Mouse (Mus musculus) forebrain, embryonic 11.5 days (tissue): ENCODE measurements around the gene 3110082I17Rik. TPM values are rescaled to one million over a fixed set of nuclear protein-coding genes. Genes with fewer than 3 reads are reported as not detected.
"Not testable (repeated sequence)": the region's sequence is repeated elsewhere in the genome, so short reads cannot be mapped to it uniquely, and the experiment has no call there.

ENCODE experiments used
- ATAC-seq: fragments of 200-750 bp; cut with Nextera tagmentation; replicated peaks from 2 replicates; pipeline ENCODE4 v1.8.0; 2017; ENCODE audit warnings: moderate TSS enrichment; ENCODE audit not compliant: low FRiP score
- DNase-seq: peaks from one replicate; pipeline ENCODE4 v3.0.0-alpha.2; 2017; ENCODE audit warnings: low spot score
- H3K27ac ChIP-seq: fragments of 300-500 bp; sonication (generic); 2 replicates; pipeline ENCODE4 v1.5.1; 2014; ENCODE audit warnings: low read depth, low read length
- H3K27me3 ChIP-seq: fragments of 300-500 bp; sonication (generic); 2 replicates; pipeline ENCODE4 v1.6.1; 2014; ENCODE audit warnings: mild to moderate bottlenecking, low read length, mixed read lengths; ENCODE audit not compliant: control insufficient read depth, insufficient read depth
- H3K36me3 ChIP-seq: fragments of 300-500 bp; sonication (generic); 2 replicates; pipeline ENCODE4 v1.6.1; 2014; ENCODE audit warnings: mild to moderate bottlenecking, low read length, moderate library complexity, mixed read lengths; ENCODE audit not compliant: control insufficient read depth, insufficient read depth
- H3K4me1 ChIP-seq: fragments of 300-500 bp; sonication (generic); replicated peaks from 2 replicates; pipeline ENCODE4 v1.6.1; 2014; ENCODE audit warnings: low read length, mixed read lengths; ENCODE audit not compliant: control insufficient read depth, insufficient read depth
- H3K4me2 ChIP-seq: fragments of 300-500 bp; sonication (generic); 2 replicates; pipeline ENCODE4 v1.6.1; 2014; ENCODE audit warnings: low read depth, mild to moderate bottlenecking, low read length, moderate library complexity, mixed read lengths; ENCODE audit not compliant: severe bottlenecking
- H3K4me3 ChIP-seq: fragments of 300-500 bp; sonication (generic); 2 replicates; pipeline ENCODE4 v1.5.1; 2014; ENCODE audit warnings: low read depth, low read length
- H3K9ac ChIP-seq: fragments of 300-500 bp; sonication (generic); 2 replicates; pipeline ENCODE4 v1.6.1; 2014; ENCODE audit warnings: low read length
- H3K9me3 ChIP-seq: fragments of 300-500 bp; sonication (generic); 2 replicates; pipeline ENCODE4 v1.6.1; 2016; ENCODE audit warnings: low read length, mixed read lengths; ENCODE audit not compliant: control insufficient read depth
- WGBS: fragments of 180-500 bp; shearing (Covaris S2); extraction: QIAGEN DNeasy Blood & Tissue Kit; methylation state at CpG from one replicate; pipeline ENCODE4 v1.1.7; 2014; 5-methylcytosine and 5-hydroxymethylcytosine counted together
- polyA plus RNA-seq: library from polyadenylated mRNA; unstranded; fragments of >200 nt; fragmentation: Nextera tagmentation; extraction: Ambion mirVana; gene quantifications from 2 replicates; pipeline ENCODE4 v1.2.1, GENCODE M21; 2014

Gene 3110082I17Rik
- polyA plus RNA-seq, 1 experiment from 2014 or later: 38.5 TPM

DNA sequence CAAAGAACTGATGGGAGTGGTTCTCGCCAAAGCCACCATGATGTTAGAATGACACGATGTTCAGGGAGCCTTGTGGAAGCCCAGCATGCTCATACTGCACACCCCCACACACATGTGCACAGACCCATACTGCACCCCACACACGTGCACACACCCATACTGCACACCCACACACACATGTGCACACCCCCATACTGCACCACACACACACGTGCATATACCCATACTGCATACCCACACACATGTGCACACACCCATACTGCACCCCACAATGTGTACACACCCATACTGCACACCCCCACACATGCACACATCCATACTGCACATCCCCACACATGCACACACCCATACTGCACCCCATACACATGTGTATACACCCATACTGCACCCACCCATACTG is 124.7 kb downstream of the 3110082I17Rik start:
- Histone ChIP-seq H3K27ac (no peak overlapping the region), H3K27me3 (no peaks in the 10 kb centered on the region), H3K4me2 (no peak overlapping the region), H3K9me3 (no peaks in the 10 kb centered on the region), H3K9ac (no peak overlapping the region), H3K4me1 (no peaks in the 10 kb centered on the region), H3K4me3 (no peak overlapping the region), H3K36me3 (peaks cover 8% of the 10 kb centered on the region)
- WGBS: 85% methylated on average over 4 of the region's 4 CpGs
- DNase-seq (no peak), ATAC-seq (no peak)

- not testable (repeated sequence) for ATAC-seq, H3K9ac ChIP-seq, H3K4me1 ChIP-seq, H3K27me3 ChIP-seq, DNase-seq, H3K4me2 ChIP-seq, H3K9me3 ChIP-seq, H3K4me3 ChIP-seq, H3K27ac ChIP-seq, H3K36me3 ChIP-seq
- WGBS: 89% methylated on average over 10 of the region's 10 CpGs
These were observed 125.9 kb downstream of the 3110082I17Rik start for GRCm38 (mm10) chr5:139334394-139334793.

GRCm38 (mm10) chr5:139333301-139334013 is 126.9 kb downstream of the 3110082I17Rik start:
- Histone ChIP-seq H3K27ac (no peak overlapping the region), H3K4me1 (no peaks in the 10 kb centered on the region), H3K9ac (no peak overlapping the region), H3K36me3 (peaks cover 4% of the 10 kb centered on the region), H3K9me3 (no peaks in the 10 kb centered on the region), H3K27me3 (no peaks in the 10 kb centered on the region), H3K4me3 (no peak overlapping the region), H3K4me2 (no peak overlapping the region)
- ATAC-seq (no peak), DNase-seq (no peak)
- 88% methylated on average over 16 of the region's 16 CpGs for WGBS

DNA sequence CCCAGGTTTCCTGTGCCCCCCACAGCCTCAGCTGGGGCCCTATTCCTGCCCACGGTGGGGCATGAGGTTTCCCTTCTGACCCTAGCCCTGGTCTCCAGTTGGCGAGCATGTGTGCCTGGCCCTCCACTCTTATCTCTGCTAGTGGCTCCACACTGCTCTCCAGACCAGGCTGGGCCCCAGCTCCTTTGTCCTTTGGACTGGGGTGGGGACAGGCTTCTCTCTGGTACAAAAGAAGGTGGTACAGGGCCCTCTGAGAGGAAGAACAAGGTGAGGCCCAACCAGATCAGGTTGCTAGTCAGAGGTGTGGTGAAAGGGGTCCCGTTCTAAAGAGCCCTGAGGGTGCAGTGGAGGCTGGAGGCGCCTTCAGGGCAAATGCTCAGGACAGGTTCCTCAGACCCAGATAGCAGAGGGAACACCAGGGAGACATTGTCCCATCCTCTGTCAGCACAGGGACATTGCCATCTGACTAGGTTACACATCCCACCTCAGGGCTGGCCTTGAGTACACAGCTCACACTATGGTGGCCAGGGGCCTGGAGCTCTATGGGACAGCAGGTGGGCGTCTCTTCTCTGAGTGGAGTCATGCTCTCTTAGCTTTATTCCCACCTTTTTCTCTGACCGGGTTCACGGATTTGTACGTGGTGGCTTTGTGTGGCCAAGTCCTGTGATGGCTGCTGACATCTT is 127.6 kb downstream of the 3110082I17Rik start:
- Histone ChIP-seq H3K36me3 (peaks cover 2% of the 10 kb centered on the region), H3K9me3 (no peaks in the 10 kb centered on the region), H3K4me2 (no peak overlapping the region), H3K4me1 (no peaks in the 10 kb centered on the region), H3K27me3 (no peaks in the 10 kb centered on the region), H3K27ac (no peak overlapping the region), H3K9ac (no peak overlapping the region), H3K4me3 (no peak overlapping the region)
- ATAC-seq (no peak), DNase-seq (no peak)
- 86% methylated on average over 8 of the region's 8 CpGs for WGBS

- Histone ChIP-seq H3K9me3 (no peaks in the 10 kb centered on the region), H3K27ac (no peak overlapping the region), H3K4me3 (no peak overlapping the region), H3K4me2 (no peak overlapping the region), H3K36me3 (no peaks in the 10 kb centered on the region), H3K27me3 (no peaks in the 10 kb centered on the region; the same call in 1 of the 2 replicates), H3K4me1 (no peaks in the 10 kb centered on the region), H3K9ac (no peak overlapping the region)
- DNase-seq: peak; percentile 89
- no peak; the same call in 1 of the 2 replicates for ATAC-seq
- 19% methylated on average over 8 of the region's 8 CpGs for WGBS
These were observed 128.6 kb downstream of the 3110082I17Rik start for GRCm38 (mm10) chr5:139331742-139332141.

DNA sequence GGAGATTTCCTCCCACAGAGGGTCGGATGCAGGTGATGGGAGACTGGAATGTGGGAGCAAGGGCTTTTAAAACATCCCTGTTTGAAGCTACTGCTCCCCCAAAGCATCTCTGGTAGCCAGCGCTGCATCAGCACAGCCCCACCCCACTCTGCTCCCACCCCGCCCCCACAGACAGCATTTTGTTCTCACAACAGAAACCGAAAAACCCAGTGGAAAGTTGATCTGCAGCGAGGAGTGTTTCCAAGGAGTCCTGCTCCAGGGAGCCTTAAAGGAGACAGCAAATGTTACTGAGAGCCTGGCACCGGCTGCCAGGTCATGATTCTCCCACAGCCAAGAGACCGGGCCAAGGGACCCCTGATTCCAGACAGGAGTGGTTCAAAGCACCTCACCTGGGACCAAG is 129.6 kb downstream of the 3110082I17Rik start:
- Histone ChIP-seq H3K9ac (no peak overlapping the region), H3K9me3 (no peaks in the 10 kb centered on the region), H3K36me3 (no peaks in the 10 kb centered on the region), H3K4me1 (no peaks in the 10 kb centered on the region), H3K27me3 (peaks cover 5% of the 10 kb centered on the region), H3K4me3 (no peak overlapping the region), H3K4me2 (no peak overlapping the region), H3K27ac (no peak overlapping the region)
- no peak for DNase-seq
- ATAC-seq: no peak
- WGBS: 71% methylated on average over 7 of the region's 7 CpGs

DNA sequence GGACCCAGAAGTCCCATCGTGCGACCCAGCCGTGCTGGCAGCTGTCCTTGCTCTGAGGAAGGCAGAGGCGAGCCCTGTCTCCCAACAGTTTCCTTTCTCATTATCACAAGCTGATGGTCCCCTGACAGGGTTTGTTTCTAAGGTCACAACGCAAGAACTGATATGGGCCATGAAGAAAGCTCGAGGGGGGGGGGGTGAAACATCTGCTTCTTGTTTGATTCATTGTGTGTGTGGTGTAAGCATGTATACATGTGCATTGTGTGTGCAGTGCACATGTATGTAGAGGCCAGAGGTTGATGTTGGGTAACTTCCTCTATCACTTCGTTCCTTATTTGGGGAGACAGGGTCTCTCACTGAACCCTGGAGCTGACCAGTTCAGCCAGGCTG is 132.7 kb downstream of the 3110082I17Rik start:
- ATAC-seq (no peak), DNase-seq (no peak)
- no peak overlapping the region for H3K4me3 ChIP-seq
- no peaks in the 10 kb centered on the region for H3K36me3 ChIP-seq
- H3K9ac ChIP-seq: no peak overlapping the region
- H3K27me3 ChIP-seq: peaks cover 31% of the 10 kb centered on the region
- H3K9me3 ChIP-seq: no peaks in the 10 kb centered on the region
- 0 out of 2 replicates have a peak, but pooled peaks cover 3% of the 10 kb centered on the region for H3K4me1 ChIP-seq
- H3K4me2 ChIP-seq: no peak overlapping the region
- 77% methylated on average over 7 of the region's 7 CpGs for WGBS
- no peak overlapping the region for H3K27ac ChIP-seq

- WGBS: 81% methylated on average over 7 of the region's 7 CpGs
- no peak overlapping the region for H3K27ac ChIP-seq
- no peak for DNase-seq
- no peak overlapping the region for H3K4me3 ChIP-seq
- H3K9ac ChIP-seq: no peak overlapping the region
- 0 out of 2 replicates have a peak, but pooled peaks cover 3% of the 10 kb centered on the region for H3K4me1 ChIP-seq
- H3K36me3 ChIP-seq: no peaks in the 10 kb centered on the region
- no peak overlapping the region for H3K4me2 ChIP-seq
- no peaks in the 10 kb centered on the region for H3K9me3 ChIP-seq
- ATAC-seq: no peak
- H3K27me3 ChIP-seq: peaks cover 31% of the 10 kb centered on the region
These were observed 133.2 kb downstream of the 3110082I17Rik start for GRCm38 (mm10) chr5:139326986-139327633.
